Mouse (Mus musculus): ENCODE measurements around the gene Cldn20. TPM values are rescaled to one million over a fixed set of nuclear protein-coding genes. Genes with fewer than 3 reads are reported as not detected.

Gene Cldn20
- polyA plus RNA-seq, 1 experiment from 2014 or later = not detected

- H3K27ac ChIP-seq (ENCODE audit: low read depth, low read length) = no peak overlapping the region
- H3K9ac ChIP-seq (ENCODE audit: low read length) = no peak overlapping the region
- 60% methylated on average over 8 of the region's 8 CpGs for WGBS
- no peaks in the 10 kb centered on the region for H3K27me3 ChIP-seq (ENCODE audit: control insufficient read depth, insufficient read depth, low read length)
- DNase-seq (ENCODE audit: low spot score) (no peak), ATAC-seq (replicated peaks; ENCODE audit: low FRiP score) (no peak)
- peaks cover 2% of the 10 kb centered on the region; the same call in 1 of the 2 replicates for H3K4me1 ChIP-seq (replicated peaks; ENCODE audit: control insufficient read depth, insufficient read depth, low read length)
- H3K4me3 ChIP-seq (ENCODE audit: low read depth, low read length) = no peak overlapping the region
- no peaks in the 10 kb centered on the region for H3K36me3 ChIP-seq (ENCODE audit: control insufficient read depth, insufficient read depth, low read length)
- no peaks in the 10 kb centered on the region for H3K9me3 ChIP-seq (ENCODE audit: control insufficient read depth, low read length)
- no peak overlapping the region for H3K4me2 ChIP-seq (ENCODE audit: low read depth, low read length, severe bottlenecking)
These were observed 30.1 kb downstream of the Cldn20 start for GRCm38 (mm10) chr17:3562405-3562804.

- Histone ChIP-seq H3K4me3 (ENCODE audit: low read depth, low read length) (no peak overlapping the region), H3K9ac (ENCODE audit: low read length) (no peak overlapping the region), H3K27me3 (ENCODE audit: control insufficient read depth, insufficient read depth, low read length) (no peaks in the 10 kb centered on the region), H3K4me1 (replicated peaks; ENCODE audit: control insufficient read depth, insufficient read depth, low read length) (no peaks in the 10 kb centered on the region), H3K27ac (ENCODE audit: low read depth, low read length) (no peak overlapping the region), H3K9me3 (ENCODE audit: control insufficient read depth, low read length) (no peaks in the 10 kb centered on the region), H3K36me3 (ENCODE audit: control insufficient read depth, insufficient read depth, low read length) (no peaks in the 10 kb centered on the region), H3K4me2 (ENCODE audit: low read depth, low read length, severe bottlenecking) (no peak overlapping the region)
- ATAC-seq (replicated peaks; ENCODE audit: low FRiP score) (0 out of 2 replicates have a peak, but pooled peaks have one; percentile 33), DNase-seq (ENCODE audit: low spot score) (peak; percentile 84)
- 7% methylated on average over 12 of the region's 12 CpGs for WGBS
These were observed 38.5 kb downstream of the Cldn20 start for GRCm38 (mm10) chr17:3570876-3571275.

Other genes with a start within 250 kb of the Cldn20 start
- gene Tiam2, start 206.0 kb upstream of the Cldn20 start, polyA plus RNA-seq (2014; fragmentation: Nextera tagmentation; extraction: Ambion mirVana) = 6.6 and 7.4 TPM in 2 replicates
- 19.9 and 21.1 TPM in 2 replicates for gene Tfb1m, start 25.2 kb downstream of the Cldn20 start, polyA plus RNA-seq (2014; fragmentation: Nextera tagmentation; extraction: Ambion mirVana)
- gene Nox3, start 163.7 kb downstream of the Cldn20 start, polyA plus RNA-seq (2014; fragmentation: Nextera tagmentation; extraction: Ambion mirVana) = not detected in 2 replicates

All from forebrain, embryonic 11.5 days (tissue).